In the genomic region with DNA sequence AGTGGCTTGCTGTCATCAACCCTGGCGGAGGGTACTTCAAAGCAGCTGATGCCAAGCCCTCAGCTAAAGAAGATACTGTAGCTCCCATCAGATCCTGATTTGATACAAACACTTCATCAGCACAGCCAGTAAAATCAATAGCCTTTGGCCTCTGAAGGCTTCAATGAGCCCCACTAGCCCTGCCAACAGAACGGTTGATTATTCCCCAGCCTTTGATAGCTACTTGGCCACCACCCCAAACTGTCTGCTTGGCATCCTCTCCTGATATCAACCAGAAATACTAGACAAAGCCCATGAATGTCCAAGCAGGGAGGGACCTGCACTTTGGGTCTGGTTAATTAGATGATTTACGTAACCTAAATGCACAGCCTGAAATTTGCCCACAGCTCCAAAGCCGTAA, we compare ENCODE assay signal across 23 mouse cellular contexts. TPM values are rescaled to one million over a fixed set of nuclear protein-coding genes. Genes with fewer than 3 reads are reported as not detected.
DNase-seq lines count a peak whose midpoint lies in the region; ATAC-seq and TF ChIP-seq lines count a peak whose summit lies in the region.
"Had no signal": no experiment of that assay in that cellular context is flagged by ENCODE, and none has a peak within 500 bp of the region (broad histone marks: within the 10 kb centered on the region; RNA-seq: fewer than 3 reads in every experiment).

No protein-coding gene starts in this region.

- H3K27me3 ChIP-seq in forebrain, embryonic 14.5 days (replicated peaks; ENCODE audit: control insufficient read depth, insufficient read depth, low read length): no peaks in the 10 kb centered on the region
- H3K27me3 ChIP-seq in forebrain, embryonic 10.5 days (ENCODE audit: poor library complexity, severe bottlenecking): no peaks in the 10 kb centered on the region
- no peaks in the 10 kb centered on the region for H3K27me3 ChIP-seq in heart, embryonic 12.5 days (replicated peaks)
- H3K27me3 ChIP-seq in myocyte (ENCODE audit: control insufficient read depth, insufficient read depth, insufficient read length): no peaks in the 10 kb centered on the region
- H3K27me3 ChIP-seq: CH12.LX; embryonic facial prominence, embryonic 13.5 days; hindbrain, embryonic 13.5 days; intestine, embryonic 15.5 days; liver, embryonic 13.5 days had no signal

- H3K4me1 ChIP-seq in forebrain, embryonic 14.5 days (ENCODE audit: control insufficient read depth, insufficient read depth, low read length): 0 out of 2 replicates have a peak, but pooled peaks cover 2% of the 10 kb centered on the region
- no peaks in the 10 kb centered on the region for H3K4me1 ChIP-seq in forebrain, embryonic 10.5 days
- H3K4me1 ChIP-seq in heart, embryonic 12.5 days (replicated peaks): no peaks in the 10 kb centered on the region
- H3K4me1 ChIP-seq: embryonic facial prominence, embryonic 13.5 days; hindbrain, embryonic 13.5 days; intestine, embryonic 15.5 days; liver, embryonic 13.5 days had no signal

- WGBS in forebrain, embryonic 14.5 days: 42% methylated on average over 4 of the region's 4 CpGs
- 86% methylated on average over 4 of the region's 4 CpGs for WGBS in forebrain, embryonic 10.5 days
- WGBS in heart, embryonic 12.5 days: 69% methylated on average over 4 of the region's 4 CpGs

- H3K9ac ChIP-seq in forebrain, embryonic 14.5 days (ENCODE audit: low read length): no peak overlapping the region
- H3K9ac ChIP-seq in heart, embryonic 12.5 days: no peak overlapping the region
- H3K9ac ChIP-seq: embryonic facial prominence, embryonic 13.5 days; hindbrain, embryonic 13.5 days; intestine, embryonic 15.5 days; liver, embryonic 13.5 days had no signal

- no peak overlapping the region for H3K4me2 ChIP-seq in forebrain, embryonic 14.5 days (ENCODE audit: low read length)
- no peak overlapping the region for H3K4me2 ChIP-seq in heart, embryonic 12.5 days
- peak overlapping the region; percentile 16 for H3K4me2 ChIP-seq in myocyte (ENCODE audit: low read depth)
- H3K4me2 ChIP-seq: embryonic facial prominence, embryonic 13.5 days; hindbrain, embryonic 13.5 days; intestine, embryonic 15.5 days; liver, embryonic 13.5 days had no signal

- TF ChIP-seq POLR2A in myocyte (IDR thresholded peaks at IDR 0.05; ENCODE audit: insufficient read length, low read depth): no peak

- H3K4me3 ChIP-seq in forebrain, embryonic 14.5 days (ENCODE audit: low read depth, low read length): no peak overlapping the region
- H3K4me3 ChIP-seq in forebrain, embryonic 10.5 days: no peak overlapping the region
- H3K4me3 ChIP-seq in heart, embryonic 12.5 days: no peak overlapping the region
- no peak overlapping the region for H3K4me3 ChIP-seq in myocyte
- H3K4me3 ChIP-seq: embryonic facial prominence, embryonic 13.5 days; hindbrain, embryonic 13.5 days; intestine, embryonic 15.5 days; left cerebral cortex, adult 2 months; liver, embryonic 13.5 days had no signal

- ATAC-seq in forebrain, embryonic 14.5 days: peak; percentile 46; the same call in 1 of the 2 replicates
- no peak for ATAC-seq in heart, embryonic 12.5 days (ENCODE audit: insufficient number of reproducible peaks, low FRiP score)
- ATAC-seq: intestine, embryonic 15.5 days; midbrain, embryonic 16.5 days had no signal

- no peaks in the 10 kb centered on the region for H3K79me2 ChIP-seq in myocyte (ENCODE audit: control insufficient read depth, insufficient read depth)

- H3K27ac ChIP-seq in forebrain, embryonic 14.5 days (ENCODE audit: low read depth, low read length): no peak overlapping the region
- no peak overlapping the region for H3K27ac ChIP-seq in forebrain, embryonic 10.5 days
- no peak overlapping the region for H3K27ac ChIP-seq in heart, embryonic 12.5 days (ENCODE audit: poor library complexity, severe bottlenecking)
- H3K27ac ChIP-seq: embryonic facial prominence, embryonic 13.5 days; hindbrain, embryonic 13.5 days; intestine, embryonic 15.5 days; left cerebral cortex, adult 2 months; liver, embryonic 13.5 days had no signal

- no peak overlapping the region for H3ac ChIP-seq in myocyte (ENCODE audit: control insufficient read depth, insufficient read length)

- H3K9me3 ChIP-seq in forebrain, embryonic 14.5 days (replicated peaks; ENCODE audit: control insufficient read depth, low read length): no peaks in the 10 kb centered on the region
- no peaks in the 10 kb centered on the region for H3K9me3 ChIP-seq in forebrain, embryonic 10.5 days
- H3K9me3 ChIP-seq in heart, embryonic 12.5 days (replicated peaks): no peaks in the 10 kb centered on the region
- H3K9me3 ChIP-seq: embryonic facial prominence, embryonic 13.5 days; hindbrain, embryonic 13.5 days; intestine, embryonic 15.5 days; liver, embryonic 13.5 days had no signal

- H3K36me3 ChIP-seq in forebrain, embryonic 14.5 days (ENCODE audit: control insufficient read depth, insufficient read depth, low read length): no peaks in the 10 kb centered on the region
- no peaks in the 10 kb centered on the region for H3K36me3 ChIP-seq in forebrain, embryonic 10.5 days (replicated peaks)
- H3K36me3 ChIP-seq in heart, embryonic 12.5 days: no peaks in the 10 kb centered on the region
- no peaks in the 10 kb centered on the region for H3K36me3 ChIP-seq in myocyte (ENCODE audit: control insufficient read depth, insufficient read depth)
- H3K36me3 ChIP-seq: embryonic facial prominence, embryonic 13.5 days; hindbrain, embryonic 13.5 days; intestine, embryonic 15.5 days; liver, embryonic 13.5 days had no signal

- peak; percentile 65 for DNase-seq in forebrain, embryonic 14.5 days (ENCODE audit: low spot score)
- no peak for DNase-seq in forebrain, embryonic 10.5 days (ENCODE audit: extremely low spot score, low spot score)
- DNase-seq in heart, adult 9 months (ENCODE audit: low spot score in 2 of 2): peak; percentile 24 to 47
- DNase-seq in lung, postnatal 14 days: peak; percentile 7
- no peak for DNase-seq in lung, postnatal 25 days (ENCODE audit: low spot score)
- DNase-seq: cerebellum, adult 9-10 months; gastrocnemius, postnatal 25 days; kidney, postnatal 25 days; liver, embryonic 13.5 days; right cerebral cortex, postnatal 25 days; thymus, adult 2 months had no signal

TF ChIP-seq in myocyte, 11 proteins besides CTCF, POLR2A, EP300 and RAD21:
- no peak for TF ChIP-seq CEBPB (IDR thresholded peaks at IDR 0.05; ENCODE audit: insufficient read depth, poor library complexity, severe bottlenecking)
- TF ChIP-seq MAX (IDR thresholded peaks at IDR 0.05; ENCODE audit: low read depth): no peak
- no peak for TF ChIP-seq MYOG (IDR thresholded peaks at IDR 0.05; ENCODE audit: control insufficient read depth in 1 of 3, insufficient read depth in 1 of 3, insufficient read length in 2 of 3, low read depth in 2 of 3)
- TF ChIP-seq SRF (IDR thresholded peaks at IDR 0.05; ENCODE audit: control insufficient read depth, insufficient read length, low read depth): no peak
- TF ChIP-seq REST (IDR thresholded peaks at IDR 0.05; ENCODE audit: insufficient read depth, insufficient read length): no peak
- TF ChIP-seq TCF3 (IDR thresholded peaks at IDR 0.05; ENCODE audit: insufficient read length, low read depth): no peak
- TF ChIP-seq TCF12 (IDR thresholded peaks at IDR 0.05; ENCODE audit: insufficient read depth, poor library complexity, severe bottlenecking): no peak
- no peak for TF ChIP-seq MYOD1 (IDR thresholded peaks at IDR 0.05; ENCODE audit: control insufficient read depth in 1 of 3, insufficient read length in 2 of 3, low read depth in 2 of 3)
- no peak for TF ChIP-seq POLR2AphosphoS2 (IDR thresholded peaks at IDR 0.05; ENCODE audit: insufficient read length, low read depth)
- TF ChIP-seq USF1 (IDR thresholded peaks at IDR 0.05; ENCODE audit: low read depth): no peak
- no peak for TF ChIP-seq E2F4 (IDR thresholded peaks at IDR 0.05; ENCODE audit: insufficient read depth)

RNA-seq across cellular contexts. Expression of a gene that starts 30.0 kb away (rescaled TPM):
- polyA plus RNA-seq in forebrain, embryonic 14.5 days (2014; fragmentation: Nextera tagmentation; extraction: Ambion mirVana): not detected in 2 replicates
- not detected in 2 replicates for polyA plus RNA-seq in forebrain, embryonic 10.5 days (2016; fragmentation: Nextera tagmentation; extraction: Ambion mirVana)
- polyA plus RNA-seq in heart, embryonic 12.5 days (2016; fragmentation: Nextera tagmentation; extraction: Ambion mirVana): 0.13 TPM in 1 of 2 replicates, not detected in the other
- polyA plus RNA-seq in myocyte (2012; fragmentation: generic; extraction: Trizol): 0.97 TPM
- polyA plus RNA-seq: heart, embryonic 16.5 days; hindbrain, embryonic 13.5 days; intestine, embryonic 15.5 days; liver, embryonic 13.5 days; lung, embryonic 16.5 days; midbrain, embryonic 16.5 days; spleen, adult 2 months; stomach, embryonic 14.5 days; thymus, adult 2 months had no signal

Comparison
In these comparisons a context has a peak if more than half of its experiments do, and no peak if none do; other contexts are left out.
1. DNase-seq: peak in forebrain, embryonic 14.5 days (single experiment), heart, adult 9 months (2 of 2) and lung, postnatal 14 days (single experiment); none in forebrain, embryonic 10.5 days (single experiment) and lung, postnatal 25 days (single experiment).